Mouse (Mus musculus): ENCODE data around the gene Ryk.

- TF ChIP-seq CTCF (IDR thresholded peaks at IDR 0.05; ENCODE audit: low read depth) (no peak), EP300 (IDR thresholded peaks at IDR 0.05; ENCODE audit: low read depth) (no peak)
These were observed 84.8 kb downstream of the Ryk start for GRCm38 (mm10) chr9:102919486-102919885.

Measured in liver, embryonic 14.5 days (tissue).